Mouse (Mus musculus) gonadal fat pad, adult 2 months (tissue): ENCODE measurements around the gene Etv6. TPM values are rescaled to one million over a fixed set of nuclear protein-coding genes. Genes with fewer than 3 reads are reported as not detected.

ENCODE experiments used
- DNase-seq: peaks from one replicate; pipeline ENCODE4 v3.0.0-alpha.2; 2012; ENCODE audit warnings: low read depth
- polyA plus RNA-seq: library from polyadenylated mRNA; depleted of rRNA; stranded (reverse); fragments of >200 nt; gene quantifications from 2 replicates; pipeline ENCODE4 v1.2.3, GENCODE M21; 2012

Etv6 gene
- polyA plus RNA-seq, 1 experiment: 20.6 TPM

- DNase-seq: no peak
Observed at GRCm38 (mm10) chr6:134251364-134251763, 215.9 kb downstream of the Etv6 start.

- DNase-seq: no peak
Observed at GRCm38 (mm10) chr6:134252081-134252755, 216.7 kb downstream of the Etv6 start.

- DNase-seq: no peak
Observed at GRCm38 (mm10) chr6:134256369-134256768, 220.9 kb downstream of the Etv6 start.

GRCm38 (mm10) chr6:134259913-134260312 is 224.4 kb downstream of the Etv6 start:
- no peak for DNase-seq

GRCm38 (mm10) chr6:134261904-134262303 is 226.4 kb downstream of the Etv6 start:
- DNase-seq: no peak

- DNase-seq: no peak
Observed at GRCm38 (mm10) chr6:134262383-134262782, 226.9 kb downstream of the Etv6 start.

GRCm38 (mm10) chr6:134262911-134263607 is 227.6 kb downstream of the Etv6 start:
- no peak for DNase-seq

- DNase-seq: no peak
Observed at GRCm38 (mm10) chr6:134273884-134274283, 238.4 kb downstream of the Etv6 start.

- no peak for DNase-seq
Observed at GRCm38 (mm10) chr6:134276954-134277353, 241.5 kb downstream of the Etv6 start.

- DNase-seq: no peak
Observed at GRCm38 (mm10) chr6:134282095-134282494, 246.6 kb downstream of the Etv6 start.

GRCm38 (mm10) chr6:134291823-134292222 is 256.3 kb downstream of the Etv6 start:
- no peak for DNase-seq

GRCm38 (mm10) chr6:134292404-134292803 is 256.9 kb downstream of the Etv6 start:
- DNase-seq: no peak

GRCm38 (mm10) chr6:134293615-134294508 is 258.4 kb downstream of the Etv6 start:
- no peak for DNase-seq

- no peak for DNase-seq
Observed at GRCm38 (mm10) chr6:134297884-134298619, 262.6 kb downstream of the Etv6 start.

- no peak for DNase-seq
Observed at GRCm38 (mm10) chr6:134301951-134302350, 266.5 kb downstream of the Etv6 start.

- no peak for DNase-seq
Observed at GRCm38 (mm10) chr6:134311346-134311745, 275.8 kb downstream of the Etv6 start.

- no peak for DNase-seq
Observed at GRCm38 (mm10) chr6:134312571-134312970, 277.1 kb downstream of the Etv6 start.

- DNase-seq: no peak
Observed at GRCm38 (mm10) chr6:134317371-134317770, 281.9 kb downstream of the Etv6 start.
